Mouse (Mus musculus): ENCODE measurements around the gene Rbm45.

Rbm45 gene

DNA sequence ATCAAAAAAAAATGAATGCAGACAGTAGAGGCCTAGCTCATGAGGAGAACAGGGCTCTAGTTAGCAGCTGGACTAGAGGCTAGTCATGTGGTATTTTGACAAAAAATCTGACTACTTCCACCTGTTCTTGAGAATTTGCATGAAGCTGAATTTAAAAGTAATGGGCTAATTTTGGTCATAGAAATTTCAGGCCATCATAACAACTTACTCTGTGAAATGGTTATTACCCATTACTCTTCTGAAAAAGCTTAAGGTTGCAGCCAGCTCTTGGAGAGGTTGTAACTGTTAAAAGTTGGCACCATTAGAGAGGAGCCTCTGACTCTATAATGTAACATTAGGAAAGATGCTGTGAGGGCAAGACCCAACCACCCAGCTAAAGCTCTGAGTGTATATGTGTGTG, 16.7 kb downstream of the Rbm45 start:
- no peak for DNase-seq (ENCODE audit: low read depth, low spot score)

DNA sequence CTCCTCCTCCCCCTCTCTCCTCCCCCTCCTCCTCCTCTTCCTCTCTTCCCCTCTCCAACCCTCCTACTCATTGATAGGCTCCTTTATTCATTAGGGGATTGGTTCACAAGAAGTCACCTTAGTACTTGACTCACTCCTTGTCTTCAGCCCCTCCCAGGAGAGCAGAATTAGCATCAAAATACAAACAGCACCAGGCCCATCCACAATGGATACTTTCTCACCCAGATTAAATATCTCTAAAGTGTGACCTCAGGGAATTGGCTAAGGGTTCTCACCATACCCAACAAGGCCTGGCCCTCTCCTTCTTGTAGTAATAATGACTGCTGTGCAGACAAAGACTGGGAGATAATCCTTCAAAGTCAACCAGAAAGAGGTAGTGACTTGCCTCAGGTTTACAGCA, 30.4 kb downstream of the Rbm45 start:
- peak; percentile 78 for DNase-seq (ENCODE audit: low read depth, low spot score)

DNA sequence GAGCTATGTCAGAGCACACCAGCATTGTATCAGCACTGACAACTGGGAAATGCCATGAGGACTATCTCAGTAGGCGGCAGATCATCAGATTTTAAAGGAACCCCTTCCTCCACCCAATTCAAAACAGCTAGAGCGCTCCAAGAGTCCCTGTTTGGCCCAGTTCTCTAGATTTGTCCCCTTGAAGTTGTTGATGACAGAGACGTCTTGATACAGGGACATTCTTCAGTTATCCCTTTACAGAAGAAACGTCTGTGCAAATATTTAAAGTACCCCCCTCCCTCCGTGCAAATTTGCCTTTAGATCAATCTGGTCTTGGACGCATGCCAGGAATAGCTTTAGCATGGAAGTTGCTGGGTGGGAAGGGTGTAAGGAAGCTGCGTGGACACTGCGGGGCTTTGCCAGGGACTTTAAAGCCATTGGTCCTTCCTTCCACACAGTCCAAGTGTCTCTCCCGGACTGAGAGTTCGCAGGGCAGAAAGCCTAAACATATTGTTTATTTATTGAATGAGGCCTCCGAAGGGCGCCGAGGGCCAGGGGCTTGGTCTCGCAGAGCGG, 35.9 kb downstream of the Rbm45 start:
- no peak for DNase-seq (ENCODE audit: low read depth, low spot score)

DNA sequence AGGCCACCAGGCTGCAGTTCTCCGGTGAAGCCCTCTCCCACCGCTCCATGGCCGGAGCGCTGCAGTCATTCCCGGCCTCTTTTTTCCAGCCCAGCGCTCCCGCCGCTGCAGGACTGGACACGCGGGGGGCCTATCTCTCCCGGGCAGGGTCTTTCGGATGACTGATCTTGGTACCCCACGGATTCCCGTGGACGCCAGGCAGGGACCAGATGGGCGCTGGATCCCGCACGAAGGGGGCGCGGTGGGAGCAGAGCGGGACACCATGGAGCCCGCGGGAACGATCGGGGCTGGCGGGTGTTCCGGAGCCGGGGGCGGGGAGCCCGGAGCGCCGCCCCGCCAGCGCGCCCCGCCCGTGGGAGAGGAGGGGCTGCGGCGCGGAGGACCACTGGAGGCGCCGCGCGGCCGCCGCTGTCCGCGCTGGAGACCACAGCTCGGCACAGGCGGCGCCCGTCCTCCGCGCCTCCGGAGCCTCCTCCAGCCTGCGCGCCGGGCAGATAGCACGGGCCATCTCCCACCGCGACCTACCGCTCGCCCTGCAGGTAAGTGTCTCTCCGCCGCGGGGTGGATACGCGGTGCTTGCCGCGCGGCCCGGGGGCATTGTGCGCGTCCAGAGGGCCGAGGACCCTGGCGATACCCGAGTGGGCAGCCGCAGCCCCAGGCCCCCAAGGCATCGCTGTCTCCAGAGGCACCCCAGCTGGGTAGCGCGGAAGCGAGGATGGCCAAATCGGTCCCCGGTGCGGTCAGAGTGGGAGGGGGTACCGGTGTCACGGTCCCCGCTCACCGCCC, 36.6 kb downstream of the Rbm45 start, which contains the start of gene Osbpl6:
Osbpl6 (plus strand) TSS at position 358 of the 786 bp plus-strand sequence.
- DNase-seq (ENCODE audit: low read depth, low spot score), result peak; percentile 6

DNA sequence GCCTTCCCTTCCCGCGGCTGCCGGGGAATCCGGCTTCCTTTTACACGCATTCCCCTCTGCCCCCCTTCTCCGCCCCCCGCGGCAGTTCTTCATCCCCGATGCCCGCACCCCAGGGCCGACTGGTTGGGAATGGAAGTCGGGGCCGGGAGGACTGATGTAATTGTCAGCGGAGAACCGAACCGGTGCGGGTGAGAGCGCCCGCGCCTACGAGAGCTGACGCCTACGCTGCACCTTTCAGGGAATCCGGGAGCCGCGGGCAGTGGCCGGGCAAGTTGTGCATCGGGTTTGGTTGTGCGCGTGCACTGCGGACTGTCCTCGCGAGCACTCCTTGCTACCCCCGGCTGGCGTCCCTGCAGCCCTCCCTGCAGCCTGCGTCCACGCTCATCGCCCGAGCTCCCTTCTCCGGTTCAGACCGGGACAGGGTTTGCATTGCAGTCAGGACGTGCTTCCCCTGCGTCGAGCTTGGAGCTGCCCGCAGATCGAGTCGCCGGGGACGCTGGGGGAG, 37.2 kb downstream of the Rbm45 start:
- peak; percentile 53 for DNase-seq (ENCODE audit: low read depth, low spot score)

DNA sequence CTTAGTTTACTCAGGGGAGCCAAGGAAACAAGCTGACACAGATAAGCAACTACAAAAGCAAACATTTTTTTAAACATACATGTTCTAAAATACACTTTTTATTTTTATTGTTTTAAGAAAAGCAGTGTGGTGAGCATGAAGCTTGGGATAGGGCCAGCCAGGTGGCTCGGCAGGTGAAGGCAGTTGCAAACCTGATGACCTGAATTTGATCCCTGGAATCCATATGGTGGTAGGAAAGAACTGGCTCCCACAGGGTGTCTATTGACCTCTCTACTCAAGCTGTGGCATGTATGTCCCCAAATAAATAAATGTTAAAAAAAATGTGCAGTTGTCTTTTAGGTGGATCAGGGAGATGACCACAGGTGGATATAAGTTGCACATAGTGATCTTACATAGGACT, 39.7 kb downstream of the Rbm45 start:
- DNase-seq (ENCODE audit: low read depth, low spot score), result no peak

DNA sequence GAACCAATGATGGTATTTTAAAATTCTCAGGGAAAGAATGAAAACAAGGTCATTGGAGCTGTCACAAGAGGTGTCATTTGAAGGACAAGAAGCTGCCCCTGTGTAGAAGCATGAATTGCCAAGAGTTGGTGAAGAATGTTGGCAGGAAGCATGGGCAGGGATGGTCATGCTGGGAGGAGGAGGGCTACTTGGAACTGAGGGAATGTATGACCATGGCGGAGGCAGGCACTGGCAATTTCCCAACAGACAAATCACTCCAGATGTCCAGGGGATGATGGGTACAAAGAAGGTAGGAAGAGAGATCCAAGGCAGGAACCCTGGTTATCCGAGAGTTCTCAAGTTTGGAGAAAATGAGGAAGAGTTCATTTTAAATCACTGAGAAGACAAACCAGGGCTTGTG, 40.2 kb downstream of the Rbm45 start:
- DNase-seq (ENCODE audit: low read depth, low spot score), result no peak

DNA sequence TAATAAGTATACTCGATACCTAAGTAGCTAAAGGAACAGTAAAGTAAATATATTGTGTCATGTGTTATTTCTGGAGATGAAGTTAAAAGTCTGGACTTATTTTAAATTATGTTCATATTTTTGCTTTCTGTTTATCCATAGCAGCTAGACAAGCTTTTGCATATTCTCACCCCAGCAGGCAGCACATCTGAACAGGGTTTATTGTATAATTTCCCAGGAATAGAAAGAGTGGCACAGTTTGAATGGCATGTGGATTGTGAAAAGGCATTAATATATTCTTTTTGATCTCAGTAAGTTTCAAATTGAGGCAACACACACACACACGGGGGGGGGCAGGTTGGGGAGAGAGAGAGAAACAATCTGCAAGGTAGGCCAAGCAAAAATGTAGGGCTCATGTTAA, 43.1 kb downstream of the Rbm45 start:
- DNase-seq (ENCODE audit: low read depth, low spot score), result no peak

DNA sequence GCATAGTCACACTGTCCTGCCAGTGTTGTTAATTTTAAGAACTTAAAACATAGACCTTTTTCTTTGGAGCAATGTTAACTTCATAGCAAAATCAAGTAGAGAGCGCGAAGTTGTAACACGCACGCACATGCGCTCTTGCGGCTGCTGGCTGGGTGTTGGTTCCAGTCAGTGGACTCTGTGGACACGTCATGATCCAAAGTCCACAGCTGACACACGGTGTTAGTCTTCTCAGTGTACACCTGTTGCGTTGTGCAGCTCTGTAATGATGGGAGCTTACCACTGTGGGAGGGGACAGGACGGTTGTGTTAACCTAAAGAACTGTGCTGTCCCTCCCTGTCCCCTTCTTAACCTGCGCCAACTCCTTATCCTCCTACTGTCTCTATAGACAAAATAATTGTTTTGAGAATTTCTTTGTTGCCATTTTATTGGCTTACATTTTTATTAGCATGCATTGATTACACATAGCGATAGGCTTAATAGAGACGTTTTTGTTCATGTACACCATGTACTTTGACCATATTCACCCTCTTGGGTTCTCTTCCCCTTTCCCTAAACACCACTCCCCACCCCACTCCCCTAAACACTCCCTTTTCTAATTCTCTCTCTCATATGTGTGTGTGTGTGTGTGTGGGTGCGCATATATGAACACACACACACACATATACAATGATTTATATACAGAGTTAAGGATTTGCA, 47.8 kb downstream of the Rbm45 start:
- no peak for DNase-seq (ENCODE audit: low read depth, low spot score)

DNA sequence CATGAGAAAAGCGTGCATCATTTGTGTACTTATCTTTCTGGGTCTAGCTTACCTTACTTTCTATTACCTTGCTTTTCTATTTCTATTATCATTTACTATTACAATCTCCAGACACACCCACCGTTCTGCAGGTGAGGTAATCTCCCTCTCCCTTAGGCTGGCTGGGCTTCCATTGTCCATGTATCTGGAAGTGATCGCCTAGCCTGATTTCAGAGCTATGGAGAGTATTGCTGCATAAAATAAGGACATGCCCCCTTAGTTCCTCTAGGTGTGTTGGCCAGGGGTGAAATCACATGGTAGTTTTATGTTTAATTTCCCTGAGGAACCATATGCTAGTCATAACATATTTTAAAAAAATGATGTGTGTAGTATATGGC, 48.3 kb downstream of the Rbm45 start:
- DNase-seq (ENCODE audit: low read depth, low spot score), result no peak

DNA sequence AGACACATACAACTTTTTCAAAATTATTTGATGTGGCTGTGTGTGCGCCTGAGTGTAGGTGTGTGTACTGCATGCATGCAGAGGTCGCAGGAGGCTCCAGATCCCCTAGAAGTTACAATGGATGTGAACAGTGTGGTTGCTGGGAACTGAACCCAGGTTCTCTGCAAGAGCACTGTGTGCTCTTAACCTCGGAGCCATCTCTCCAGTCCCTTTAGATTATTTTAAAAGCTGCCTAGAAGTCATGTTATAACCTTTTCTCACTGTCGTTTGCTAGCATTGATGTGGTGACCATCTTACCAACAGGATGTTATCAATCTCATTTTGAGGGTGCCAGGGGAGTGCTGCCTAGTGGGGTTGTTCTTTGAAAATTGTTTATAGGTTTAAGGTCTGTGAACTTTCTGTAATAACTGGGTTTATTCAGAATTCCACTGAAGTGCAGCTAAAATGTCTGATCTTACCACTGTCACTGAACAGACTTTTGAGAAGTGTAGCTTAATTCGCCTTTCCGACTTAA, 51.7 kb downstream of the Rbm45 start:
- no peak for DNase-seq (ENCODE audit: low read depth, low spot score)

DNA sequence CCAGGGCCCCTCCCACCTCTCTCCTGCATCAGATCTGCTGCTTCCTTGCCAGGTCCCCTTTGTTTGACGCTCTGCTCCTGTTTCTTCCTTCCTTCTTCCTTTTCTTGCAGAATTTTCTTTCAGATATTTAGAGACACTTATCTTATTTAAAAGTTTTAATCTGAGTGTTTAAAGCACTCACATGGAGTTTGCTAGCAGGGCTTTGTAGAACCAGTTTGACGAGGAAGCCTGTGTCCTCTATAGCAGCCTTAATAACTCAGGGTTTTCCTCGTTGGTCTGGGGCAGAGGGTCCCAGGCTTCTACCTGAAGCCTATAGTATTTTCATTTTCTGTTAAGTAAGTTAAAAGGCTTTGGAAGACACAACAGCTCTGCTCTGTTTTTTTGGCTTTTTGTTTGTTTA, 57.0 kb downstream of the Rbm45 start:
- no peak for DNase-seq (ENCODE audit: low read depth, low spot score)

DNA sequence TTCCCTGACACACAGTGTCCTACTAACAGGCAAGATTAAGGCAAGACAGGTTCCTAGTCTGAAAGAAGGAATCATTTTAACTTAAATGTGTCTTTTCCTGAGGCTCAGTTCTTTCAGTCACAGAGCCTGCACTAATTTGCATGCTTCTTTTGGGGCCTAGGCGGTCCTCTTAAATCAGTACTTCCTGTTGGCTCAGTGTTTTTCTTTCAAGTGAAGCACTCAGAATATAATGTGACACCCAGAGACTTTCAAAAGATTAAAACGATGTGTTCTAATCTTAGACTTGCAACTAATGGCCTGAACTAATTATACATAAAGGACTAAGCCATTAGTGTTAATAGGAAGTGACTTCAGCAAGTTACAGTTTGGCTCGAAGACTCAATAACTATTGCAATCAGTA, 59.5 kb downstream of the Rbm45 start:
- DNase-seq (ENCODE audit: low read depth, low spot score), result no peak

DNA sequence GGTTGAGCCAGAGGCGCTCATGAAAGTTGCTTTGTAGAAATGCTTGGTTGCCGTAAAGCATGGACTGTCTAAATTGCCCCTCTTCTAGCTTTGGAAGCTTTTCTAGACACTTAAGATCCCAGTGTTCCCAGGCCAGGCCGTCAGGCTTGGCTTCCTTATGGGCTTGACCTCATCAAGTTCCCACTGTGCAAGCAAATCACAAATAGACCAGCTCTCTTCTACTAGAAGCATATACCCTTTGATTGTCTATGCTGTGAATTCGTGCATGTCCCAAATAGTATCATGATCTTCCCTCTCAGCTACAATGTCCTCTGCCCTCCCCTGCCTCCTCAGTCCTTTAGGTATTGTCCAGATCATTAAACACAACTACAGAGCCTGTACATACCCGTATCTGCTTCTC, 60.1 kb downstream of the Rbm45 start:
- no peak for DNase-seq (ENCODE audit: low read depth, low spot score)

DNA sequence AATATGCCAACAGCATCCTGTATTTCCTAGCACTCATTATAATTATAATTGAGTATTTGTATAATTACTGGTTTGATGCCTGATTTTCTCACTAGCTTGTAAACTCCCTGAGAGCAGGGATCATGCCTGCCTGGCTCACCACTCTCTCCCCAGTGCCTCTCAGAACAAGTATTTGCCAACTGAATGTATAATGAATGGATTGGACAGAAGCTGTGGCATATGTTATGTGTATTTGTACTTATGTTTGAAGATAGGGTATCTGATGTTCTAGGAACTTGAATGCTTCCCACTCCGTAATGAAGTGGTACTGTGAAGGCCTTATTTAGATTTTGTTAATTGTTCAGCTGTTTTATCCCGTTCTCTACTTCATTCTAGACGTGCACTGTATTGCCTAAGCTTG, 60.8 kb downstream of the Rbm45 start:
- no peak for DNase-seq (ENCODE audit: low read depth, low spot score)

Data from ES-CJ7 (cell line).